Mouse (Mus musculus) hematopoietic multipotent progenitor cell, adult 10-12 weeks (in vitro differentiated cells): Measurements from ENCODE around the gene Asna1. TPM values are rescaled to one million over a fixed set of nuclear protein-coding genes. Genes with fewer than 3 reads are reported as not detected.

Experiments
- polyA plus RNA-seq: library from polyadenylated mRNA; stranded (reverse); fragments of >175 nt; gene quantifications from 2 replicates; pipeline ENCODE4 v1.2.3, GENCODE M21; 2012; ENCODE audit warnings: low replicate concordance

Asna1 gene
- polyA plus RNA-seq: 55.1 and 111 TPM in 2 replicates

DNA sequence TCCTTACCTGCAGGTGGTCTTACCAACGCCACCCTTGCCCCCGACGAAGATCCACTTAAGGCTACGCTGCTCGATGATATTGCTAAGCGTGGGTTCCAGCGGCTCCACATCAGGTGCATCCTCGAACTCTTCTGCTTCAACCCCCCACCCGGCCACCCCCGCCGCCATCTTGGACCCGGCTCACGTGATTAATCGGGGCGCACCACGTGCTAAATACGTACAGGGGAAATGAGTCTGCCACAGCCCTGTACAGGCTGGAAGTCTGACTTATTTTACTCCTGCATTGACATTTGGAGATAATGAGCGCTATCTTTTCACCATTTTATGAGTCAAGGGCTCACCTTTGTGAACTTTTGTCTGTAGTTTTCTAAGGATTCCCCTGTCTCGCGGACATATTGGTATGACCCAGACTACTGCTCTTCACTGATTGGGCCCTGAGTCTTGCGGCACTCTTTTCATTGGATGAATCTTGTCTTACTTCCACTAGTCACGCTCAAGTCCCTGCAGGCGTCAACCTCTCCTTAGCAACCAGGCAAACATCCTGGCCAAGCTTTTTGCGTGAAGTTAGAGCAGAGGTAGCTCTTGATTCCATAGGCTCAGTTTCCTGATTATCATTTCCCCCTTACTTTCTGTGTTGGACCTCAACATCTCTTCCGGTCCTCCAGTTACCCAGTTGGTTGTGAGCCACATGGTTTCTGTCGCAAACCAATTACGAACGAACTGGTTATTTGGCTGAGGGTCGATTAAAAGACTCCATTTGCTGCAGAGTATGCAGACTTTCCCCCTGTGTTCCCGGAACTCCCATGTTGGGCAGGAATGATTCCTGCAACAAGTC, at the start of gene Asna1:
Gene Asna1, minus strand, starts transcription at position 184 of the 835 bp plus-strand sequence.

DNA sequence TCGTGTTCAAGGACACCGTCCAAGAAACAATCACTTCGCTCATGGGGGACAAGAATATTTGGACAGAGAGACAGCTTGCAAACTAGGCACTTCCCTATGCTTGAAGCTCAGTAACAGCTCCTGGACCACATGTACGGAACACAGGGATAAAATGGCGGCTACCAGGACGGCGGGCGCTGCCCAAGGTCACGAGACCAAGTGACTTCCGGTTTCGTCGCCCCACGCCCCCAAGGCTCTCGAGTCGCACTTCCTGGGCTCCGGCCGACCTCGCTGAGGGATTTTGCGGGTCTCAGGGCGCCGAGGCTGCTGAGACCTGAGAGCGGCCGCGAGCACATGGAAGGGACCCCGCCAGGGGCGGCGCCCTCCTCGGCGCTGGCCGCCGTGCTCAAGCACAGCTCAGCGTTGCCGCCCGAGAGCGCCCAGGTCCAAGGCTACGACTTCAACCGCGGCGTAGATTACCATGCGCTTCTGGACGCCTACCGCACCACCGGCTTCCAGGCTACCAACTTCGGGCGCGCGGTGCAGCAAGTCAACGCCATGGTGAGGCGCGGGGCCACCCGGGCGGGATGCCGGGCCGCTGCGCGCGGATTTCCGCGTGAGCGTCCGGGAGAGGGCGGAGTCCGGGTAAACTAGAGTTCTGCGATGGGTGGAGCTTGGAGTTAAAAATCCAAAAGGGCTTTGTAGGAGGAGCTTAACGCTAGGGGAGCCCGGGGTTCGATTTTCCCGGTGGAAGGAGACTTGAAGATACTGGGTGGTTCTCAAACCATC, 46.6 kb upstream of the Asna1 start, which contains the start of gene Dhps:
Gene Dhps, plus strand, starts transcription at position 244 of the 768 bp plus-strand sequence.

DNA sequence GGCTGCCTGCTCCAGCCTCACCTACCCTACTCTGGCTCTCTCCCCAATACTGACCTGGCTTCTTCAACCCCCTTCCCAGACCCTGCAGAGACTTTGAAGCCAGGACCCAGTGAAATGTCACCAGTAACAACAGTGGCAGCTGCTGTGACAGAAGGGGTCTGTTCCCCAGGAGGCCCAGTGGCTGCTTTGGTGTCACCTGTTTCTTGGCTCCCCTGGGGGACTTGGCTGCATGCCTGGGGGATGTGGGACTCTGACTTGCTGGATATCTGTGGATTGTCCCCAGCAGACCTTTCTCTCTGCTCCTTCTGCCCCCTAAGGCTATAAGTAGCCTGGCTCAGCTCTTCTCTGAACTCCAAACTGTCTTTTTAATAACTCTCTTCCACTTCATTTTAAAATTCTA, 42.9 kb upstream of the Asna1 start, which contains the start of gene Gm5741:
Gene Gm5741, minus strand, starts transcription at position 1 of the 400 bp plus-strand sequence.

DNA sequence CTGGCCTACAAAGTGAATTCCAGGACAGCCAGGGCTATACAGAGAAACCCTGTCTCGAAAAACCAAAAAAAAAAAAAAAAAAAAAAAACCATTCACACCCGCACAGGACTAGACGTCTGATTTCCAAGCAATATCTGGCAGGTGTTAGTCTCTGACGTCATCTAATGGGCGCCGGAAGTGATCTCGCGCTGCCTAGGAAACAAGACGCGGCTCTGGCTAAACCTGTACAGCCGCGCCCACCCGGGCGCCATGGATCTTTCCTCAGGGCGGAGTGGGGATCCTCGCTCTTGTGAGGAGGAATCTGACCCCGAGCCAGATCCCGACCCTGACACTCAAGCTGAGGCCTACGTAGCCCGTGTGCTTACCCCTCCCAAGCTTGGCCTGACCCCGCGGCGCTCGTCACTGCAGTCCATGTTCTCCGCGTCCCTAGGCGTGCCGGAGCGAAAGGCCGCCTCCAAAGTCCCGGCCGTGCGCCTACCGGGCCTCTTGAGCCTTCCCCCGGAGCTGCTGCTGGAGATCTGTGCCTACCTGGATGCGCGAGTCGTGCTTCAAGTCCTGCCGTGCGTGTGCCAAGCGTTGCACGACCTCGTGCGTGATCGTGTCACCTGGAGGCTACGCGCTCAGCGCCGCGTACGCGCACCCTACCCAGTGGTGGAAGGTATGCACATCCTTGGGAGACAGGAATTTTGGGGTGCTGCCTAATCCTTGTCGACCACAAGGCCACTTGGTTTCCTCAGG, 35.0 kb upstream of the Asna1 start, which contains the start of gene Fbxw9:
Gene Fbxw9, plus strand, starts transcription at position 177 of the 738 bp plus-strand sequence.

DNA sequence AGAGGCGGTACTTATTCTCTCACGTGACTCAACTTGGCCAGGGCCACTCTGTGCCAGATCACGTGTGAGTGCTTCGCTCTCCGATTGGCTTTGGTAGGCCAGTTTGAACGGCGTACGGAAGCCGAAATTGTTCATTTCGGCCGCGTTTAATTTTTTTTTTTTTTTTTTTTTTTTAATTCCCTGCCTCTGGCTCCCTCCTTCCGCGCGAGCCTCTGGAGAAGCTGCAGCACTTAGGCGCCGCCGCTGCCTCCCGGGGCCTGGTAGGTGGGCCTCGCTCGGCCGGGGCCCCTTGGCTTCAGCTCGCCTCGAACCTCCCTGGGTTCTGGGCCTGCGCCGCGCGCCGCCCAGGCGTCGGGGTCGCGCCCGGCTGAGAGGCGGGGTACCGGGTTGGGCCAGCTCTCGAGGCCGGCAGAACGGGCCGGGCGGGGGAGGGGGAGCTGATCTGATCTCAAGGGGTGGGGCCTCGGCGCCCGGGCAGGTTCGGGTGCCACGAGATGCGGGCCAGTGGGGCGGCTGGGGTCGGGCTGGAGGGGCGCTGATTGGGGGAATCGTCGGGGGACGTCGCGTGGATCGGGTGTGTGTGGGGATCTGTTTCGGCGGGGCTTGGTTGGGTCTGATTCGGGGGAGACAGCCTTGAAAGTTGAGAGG, 11.8 kb upstream of the Asna1 start, which contains the start of gene Tnpo2:
Gene Tnpo2, plus strand, starts transcription at position 198 of the 648 bp plus-strand sequence.

DNA sequence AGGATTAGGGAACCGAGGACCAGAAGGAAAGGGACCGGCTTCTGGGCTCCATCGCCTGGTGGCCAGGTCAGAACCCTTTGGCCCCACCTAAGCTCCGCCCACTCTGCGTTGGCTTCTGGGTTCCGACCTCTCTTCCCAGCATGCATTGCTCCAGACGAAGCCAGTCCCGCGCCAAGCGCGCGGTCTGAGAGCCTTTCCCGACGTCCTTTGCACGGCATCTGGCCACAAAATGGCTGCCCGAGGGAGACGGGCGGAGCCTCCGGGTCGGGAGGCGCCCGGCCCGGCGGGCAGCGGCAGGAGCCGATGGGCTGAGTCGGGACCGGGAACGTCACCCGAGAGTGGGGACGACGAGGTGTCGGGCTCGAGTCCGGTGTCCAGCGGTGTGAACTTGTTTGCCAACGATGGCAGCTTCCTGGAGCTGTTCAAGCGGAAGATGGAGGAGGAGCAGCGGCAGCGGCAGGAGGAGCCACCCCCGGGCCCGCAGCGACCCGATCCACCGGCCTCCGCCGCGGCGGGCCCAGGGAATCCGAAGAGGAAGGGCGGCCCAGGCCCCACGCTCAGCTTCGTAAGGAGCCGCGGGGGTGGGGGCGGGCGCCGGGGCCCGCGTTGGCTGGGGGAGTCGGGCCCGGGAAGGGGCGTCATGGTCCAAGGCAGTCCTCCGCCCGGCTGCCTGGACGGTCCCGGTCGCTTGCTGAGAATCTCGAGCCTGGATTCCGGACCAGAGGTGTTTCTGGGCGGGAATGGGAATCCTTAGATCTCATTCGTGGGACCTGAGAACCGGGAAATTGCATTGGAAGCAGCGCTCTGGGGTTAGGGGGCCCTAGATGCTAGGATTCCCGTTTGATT, 1.8 kb upstream of the Asna1 start, which contains the start of gene Trir:
Gene Trir, plus strand, starts transcription at position 154 of the 846 bp plus-strand sequence.

DNA sequence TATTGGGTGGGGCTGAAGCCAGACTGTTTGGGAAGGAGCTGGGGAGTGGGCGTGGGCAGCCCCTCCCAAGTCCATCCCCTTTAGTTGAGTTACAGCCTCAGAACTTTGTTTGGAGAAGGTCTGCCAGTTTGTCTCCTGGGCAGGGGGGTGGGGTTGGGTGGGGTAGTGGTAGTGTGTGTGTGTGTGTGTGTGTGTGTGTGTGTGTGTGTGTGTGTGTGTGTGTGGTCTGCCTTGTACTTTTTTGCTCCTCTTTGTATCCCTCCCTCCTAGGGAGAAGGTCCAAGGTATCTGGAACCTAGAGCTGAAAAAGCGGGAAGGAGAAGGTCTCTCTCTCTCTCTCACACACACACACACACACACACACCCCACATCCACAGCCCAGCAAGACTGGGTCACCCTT, 10.7 kb downstream of the Asna1 start, which contains the start of gene Best2:
Gene Best2, minus strand, starts transcription at position 101 of the 400 bp plus-strand sequence.

DNA sequence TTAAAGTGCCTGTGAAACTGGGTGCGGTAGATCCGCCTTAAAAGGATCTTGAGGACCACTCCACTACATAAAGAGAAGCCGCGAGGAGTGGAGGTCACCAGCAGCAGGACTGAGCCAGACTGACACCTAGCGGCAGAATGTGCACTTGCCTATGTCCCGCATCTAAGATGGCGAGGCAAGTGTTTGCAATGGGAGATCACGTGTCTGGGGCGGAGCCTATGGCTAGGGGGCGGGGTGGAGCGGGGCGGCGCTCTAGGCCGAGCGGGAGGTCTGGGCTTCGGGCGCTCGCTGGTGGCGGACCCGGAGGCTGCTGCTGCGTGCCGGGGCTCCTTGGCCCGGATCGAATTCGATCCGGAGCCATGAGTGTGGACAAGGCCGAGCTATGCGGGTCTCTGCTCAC, 34.7 kb downstream of the Asna1 start, which contains the start of gene Hook2:
Gene Hook2, plus strand, starts transcription at position 255 of the 400 bp plus-strand sequence.

DNA sequence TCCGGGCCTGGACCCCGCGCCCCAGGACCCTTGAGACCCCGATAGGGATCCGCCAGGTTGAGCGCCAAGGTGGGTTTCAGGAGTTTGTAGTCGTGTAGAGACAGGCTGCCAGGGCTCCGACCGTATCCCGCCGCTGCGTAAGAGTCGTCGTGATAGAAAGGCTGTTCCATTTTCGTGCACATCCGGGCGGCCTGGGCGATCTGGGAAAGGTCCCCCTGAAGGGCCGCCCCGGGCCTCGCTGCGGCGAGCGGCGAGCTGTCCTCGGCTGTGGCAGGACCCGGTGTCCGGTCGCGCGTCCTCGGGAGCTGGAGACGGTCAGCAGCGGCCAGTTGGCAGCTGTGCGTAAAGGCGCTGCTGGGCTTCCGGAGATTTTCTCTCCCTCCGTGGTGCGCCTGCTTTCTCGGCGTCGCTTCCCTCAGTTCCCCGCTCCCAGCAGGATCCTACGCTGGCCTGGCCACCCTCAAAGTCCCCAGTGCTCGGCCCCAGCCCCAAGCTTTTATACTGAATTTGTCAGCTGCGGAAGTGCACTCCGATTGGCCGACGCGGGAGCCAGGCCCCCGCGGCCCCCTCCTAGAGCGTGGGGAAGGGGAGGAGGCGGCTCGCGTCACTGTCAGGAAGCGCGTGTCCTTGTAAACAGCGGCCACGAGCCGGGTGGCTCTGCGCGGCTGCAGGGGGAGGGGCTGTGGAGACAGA, 46.7 kb downstream of the Asna1 start, which contains the start of gene Junb:
Gene Junb, minus strand, starts transcription at position 471 of the 693 bp plus-strand sequence.

DNA sequence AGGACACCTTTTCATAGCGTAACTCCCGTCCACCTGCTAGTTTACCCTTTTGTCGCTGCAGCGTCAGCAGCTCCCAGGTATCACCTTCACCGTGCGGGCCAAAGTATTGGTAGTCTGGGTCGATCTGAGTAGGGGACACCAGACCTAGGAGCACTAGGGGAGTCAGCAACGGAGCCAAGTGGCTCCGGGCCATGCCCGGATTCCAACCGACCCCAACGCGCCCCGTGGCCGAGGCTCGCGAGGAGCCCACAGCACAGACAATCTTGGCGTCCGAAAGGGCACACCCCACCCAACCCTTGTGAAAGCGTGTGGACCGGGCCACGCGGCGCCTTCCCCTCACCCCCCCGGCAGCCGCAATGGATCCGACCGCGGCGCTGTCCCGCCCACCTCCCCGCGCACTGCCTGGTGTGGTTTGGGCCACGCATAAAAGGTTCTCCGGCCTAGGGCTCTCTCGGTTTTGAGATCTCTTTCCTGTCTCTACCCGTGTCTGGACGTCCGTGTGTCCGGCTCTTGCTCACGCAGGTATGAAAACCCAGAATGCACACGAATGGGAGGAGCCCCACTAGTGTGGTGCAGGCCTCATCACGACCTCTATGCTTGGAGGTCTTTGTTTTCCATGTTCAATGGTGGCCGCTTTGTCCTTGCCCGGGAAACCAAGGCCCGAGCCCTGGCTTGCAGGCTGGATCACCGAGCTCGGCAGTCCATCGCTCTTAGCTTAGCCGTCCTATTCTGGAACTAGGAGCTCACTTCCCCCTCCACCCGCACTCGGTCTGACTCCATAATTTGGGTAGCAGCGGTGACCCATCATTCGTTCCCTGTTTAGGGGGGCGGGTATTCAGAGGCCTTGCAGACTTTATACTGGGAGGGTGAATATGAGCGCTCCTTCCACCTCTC, 55.6 kb downstream of the Asna1 start, which contains the start of the genes Gm49661, Prdx2 and Rnaseh2a:
Gene Gm49661, minus strand, starts transcription at position 193 of the 894 bp plus-strand sequence.
Gene Prdx2, plus strand, starts transcription at position 347 of the 894 bp plus-strand sequence.
Gene Rnaseh2a, minus strand, starts transcription at position 527 of the 894 bp plus-strand sequence.

Other genes with a start within 250 kb of the Asna1 start
- gene Nfix, start 224.9 kb downstream of the Asna1 start, polyA plus RNA-seq: 27.0 and 31.4 TPM in 2 replicates
- 1.8 and 2.7 TPM in 2 replicates for gene Dand5, start 202.5 kb downstream of the Asna1 start, polyA plus RNA-seq
- gene Gadd45gip1, start 193.8 kb downstream of the Asna1 start, polyA plus RNA-seq: 27.9 and 40.8 TPM in 2 replicates
- 457 and 479 TPM in 2 replicates for gene Rad23a, start 184.6 kb downstream of the Asna1 start, polyA plus RNA-seq
- 286 and 333 TPM in 2 replicates for gene Calr, start 178.3 kb downstream of the Asna1 start, polyA plus RNA-seq
- 28.3 and 50.1 TPM in 2 replicates for gene Farsa, start 168.3 kb downstream of the Asna1 start, polyA plus RNA-seq
- 12.7 and 13.2 TPM in 2 replicates for gene Syce2, start 153.2 kb downstream of the Asna1 start, polyA plus RNA-seq
- 22.8 and 49.5 TPM in 2 replicates for gene Gcdh, start 131.4 kb downstream of the Asna1 start, polyA plus RNA-seq
- 15.8 and 107 TPM in 2 replicates for gene Klf1, start 123.4 kb downstream of the Asna1 start, polyA plus RNA-seq
- gene Dnase2a, start 116.7 kb downstream of the Asna1 start, polyA plus RNA-seq: 13.7 and 72.9 TPM in 2 replicates
- gene Mast1, start 87.9 kb downstream of the Asna1 start, polyA plus RNA-seq: 1.4 and 2.3 TPM in 2 replicates
- not detected in 2 replicates for gene Rtbdn, start 78.3 kb downstream of the Asna1 start, polyA plus RNA-seq
- gene Gm49661, start 55.8 kb downstream of the Asna1 start, polyA plus RNA-seq: not detected in 2 replicates
- gene Prdx2, start 55.7 kb downstream of the Asna1 start, polyA plus RNA-seq: 10.7 and 94.5 TPM in 2 replicates
- 196 and 282 TPM in 2 replicates for gene Rnaseh2a, start 55.5 kb downstream of the Asna1 start, polyA plus RNA-seq
- gene Junb, start 46.6 kb downstream of the Asna1 start, polyA plus RNA-seq: 324 and 1,538 TPM in 2 replicates
- 6.5 and 8.4 TPM in 2 replicates for gene Hook2, start 34.7 kb downstream of the Asna1 start, polyA plus RNA-seq
- not detected in 2 replicates for gene Best2, start 10.8 kb downstream of the Asna1 start, polyA plus RNA-seq
- 260 and 442 TPM in 2 replicates for gene Trir, start 1.5 kb upstream of the Asna1 start, polyA plus RNA-seq
- 9.5 and 12.9 TPM in 2 replicates for gene Tnpo2, start 11.6 kb upstream of the Asna1 start, polyA plus RNA-seq
- 20.6 and 23.5 TPM in 2 replicates for gene Fbxw9, start 34.8 kb upstream of the Asna1 start, polyA plus RNA-seq
- 1.1 TPM in 1 of 2 replicates, not detected in the other for gene Gm5741, start 42.7 kb upstream of the Asna1 start, polyA plus RNA-seq
- 31.6 and 110 TPM in 2 replicates for gene Dhps, start 46.5 kb upstream of the Asna1 start, polyA plus RNA-seq
- 5.6 and 16.3 TPM in 2 replicates for gene Wdr83os, start 55.5 kb upstream of the Asna1 start, polyA plus RNA-seq
- gene Wdr83, start 56.0 kb upstream of the Asna1 start, polyA plus RNA-seq: 8.9 and 19.5 TPM in 2 replicates
- gene Man2b1, start 58.0 kb upstream of the Asna1 start, polyA plus RNA-seq: 27.4 and 79.7 TPM in 2 replicates
- gene Zfp791, start 97.8 kb upstream of the Asna1 start, polyA plus RNA-seq: not detected in 2 replicates
- not detected in 2 replicates for gene Cks1brt, start 126.6 kb upstream of the Asna1 start, polyA plus RNA-seq
- not detected in 2 replicates for gene Olfr371, start 200.7 kb upstream of the Asna1 start, polyA plus RNA-seq